Mouse (Mus musculus) cerebellum, postnatal 25 days (tissue): ENCODE data around the gene Crebl2.

Experiments used
- DNase-seq, 2 experiments: peaks; one replicate each; pipeline ENCODE4 v3.0.0; 2021; ENCODE audit warnings: mixed read lengths in 2 of 2

The Crebl2 gene

DNA sequence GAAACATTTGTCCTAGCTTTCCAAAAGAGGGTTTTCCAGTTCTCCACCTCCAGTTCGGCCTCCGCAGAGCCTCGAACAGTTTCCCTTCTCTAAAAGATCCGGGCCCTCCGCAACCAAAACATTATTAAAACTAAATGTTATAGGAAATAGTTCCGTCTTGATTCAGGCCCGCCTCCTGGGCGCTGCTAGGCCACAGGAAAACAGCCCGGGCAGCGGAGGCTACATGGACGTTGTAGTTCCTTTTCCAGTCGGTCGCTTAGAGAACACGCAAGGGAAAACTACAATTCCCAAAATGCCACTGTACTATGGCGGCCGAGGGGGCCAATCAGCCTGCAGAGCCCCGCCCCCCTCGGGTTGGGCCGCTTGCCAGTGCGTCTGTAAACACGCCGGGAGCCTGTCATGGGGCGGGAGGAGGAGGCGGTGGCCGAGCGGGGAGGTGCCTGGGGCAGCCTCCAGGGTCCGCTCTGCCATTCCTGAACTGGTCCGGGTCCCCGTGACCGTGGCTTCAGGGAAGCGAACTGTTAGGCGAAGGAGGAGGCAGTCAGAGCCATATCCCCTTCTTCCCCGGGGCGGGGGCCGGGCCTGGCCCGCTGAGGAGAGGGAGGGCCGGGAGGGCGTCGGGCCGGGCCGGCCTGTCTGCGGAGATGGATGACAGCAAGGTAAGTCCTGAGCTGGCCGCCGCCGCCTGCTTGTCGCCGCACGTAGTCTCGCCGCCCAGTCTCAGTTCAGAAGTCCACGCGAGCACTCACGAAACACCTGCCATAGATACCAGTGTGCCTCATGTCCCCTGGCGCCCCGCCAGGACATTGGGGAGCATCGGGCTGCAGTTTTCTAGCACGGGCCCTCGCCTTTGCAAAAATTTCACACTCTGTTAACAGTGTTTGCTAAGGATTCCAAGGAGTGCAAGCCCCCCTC lies at the start of gene Crebl2:
TSS of gene Crebl2 (plus strand) at position 369 of the 915 bp plus-strand sequence.
- peak; percentile 100 for DNase-seq

DNA sequence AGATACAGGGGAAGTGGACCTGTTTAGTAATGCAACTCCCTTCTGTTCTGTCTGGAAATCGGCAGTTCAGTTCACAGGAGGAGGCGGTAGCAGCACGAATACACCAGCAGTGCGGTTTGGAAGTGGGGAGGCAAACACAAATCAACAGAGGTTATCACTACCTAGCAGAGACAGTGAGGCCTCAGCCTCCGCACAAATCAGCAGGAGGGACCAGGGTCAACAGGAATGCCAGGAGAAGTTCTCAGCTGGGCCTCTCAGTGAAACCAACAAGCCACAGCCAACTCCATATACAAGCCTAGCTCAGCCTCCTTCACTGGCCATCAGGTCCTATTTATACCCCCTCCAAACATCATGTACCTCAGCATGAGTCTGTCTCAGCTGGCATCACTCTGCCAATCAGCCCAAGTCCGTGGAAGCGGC lies 48.5 kb upstream of the Crebl2 start:
- peak; percentile 42 to 55 for DNase-seq

DNA sequence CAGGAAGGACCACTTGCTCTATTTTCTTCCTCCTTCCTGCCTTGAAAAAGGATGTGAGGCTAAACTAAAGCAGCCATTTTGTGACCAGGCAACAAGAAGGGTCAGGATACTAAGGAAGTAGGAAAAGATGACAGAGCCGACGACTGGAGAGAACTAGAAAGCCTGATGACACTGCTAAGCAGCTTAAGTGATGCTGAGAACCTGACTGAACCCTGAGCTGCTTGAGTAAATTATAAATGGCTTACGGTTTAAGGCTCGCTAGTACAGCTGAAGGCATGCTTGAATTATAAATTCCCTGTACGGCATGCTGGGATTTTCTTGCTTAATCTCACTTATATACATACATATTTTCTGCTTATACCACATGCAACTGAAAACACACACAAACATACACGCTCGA lies 47.1 kb upstream of the Crebl2 start:
- no peak for DNase-seq

DNA sequence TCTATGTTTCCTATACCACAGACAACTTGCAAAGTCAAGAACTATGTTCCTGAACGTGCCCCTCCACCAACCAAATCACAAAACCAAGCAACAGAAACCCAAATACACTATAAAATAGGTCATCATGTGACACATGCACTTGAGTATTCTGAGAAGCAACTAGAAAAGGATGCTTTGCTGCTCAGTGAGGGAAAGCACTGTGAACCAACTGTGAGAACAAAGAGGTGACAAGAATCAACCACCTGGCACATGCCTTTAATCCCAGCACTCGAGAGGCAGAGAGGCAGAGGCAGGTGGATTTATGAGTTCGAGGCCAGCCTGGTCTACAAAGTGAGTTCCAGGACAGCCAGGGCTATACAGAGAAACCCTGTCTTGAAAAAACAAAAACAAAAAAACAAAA lies 43.5 kb upstream of the Crebl2 start:
- no peak for DNase-seq

DNA sequence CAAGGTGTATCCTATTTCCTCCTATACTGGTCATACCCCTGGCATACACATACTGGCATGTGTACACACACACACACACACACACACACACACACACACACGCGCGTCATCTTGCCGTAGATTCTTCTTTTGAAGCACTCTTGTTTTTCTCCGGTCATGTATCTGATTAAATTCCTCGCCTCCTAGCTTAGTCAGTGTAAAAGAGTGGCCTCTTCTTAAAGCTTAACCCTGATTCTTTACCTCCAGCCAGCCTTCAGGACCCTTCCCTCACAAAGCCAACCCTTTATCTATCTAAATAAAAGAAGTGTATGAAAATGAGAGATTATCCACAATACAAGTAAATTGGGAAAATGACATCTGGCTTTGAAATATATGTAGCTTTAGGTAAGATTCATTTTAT lies 40.9 kb upstream of the Crebl2 start:
- DNase-seq = no peak

DNA sequence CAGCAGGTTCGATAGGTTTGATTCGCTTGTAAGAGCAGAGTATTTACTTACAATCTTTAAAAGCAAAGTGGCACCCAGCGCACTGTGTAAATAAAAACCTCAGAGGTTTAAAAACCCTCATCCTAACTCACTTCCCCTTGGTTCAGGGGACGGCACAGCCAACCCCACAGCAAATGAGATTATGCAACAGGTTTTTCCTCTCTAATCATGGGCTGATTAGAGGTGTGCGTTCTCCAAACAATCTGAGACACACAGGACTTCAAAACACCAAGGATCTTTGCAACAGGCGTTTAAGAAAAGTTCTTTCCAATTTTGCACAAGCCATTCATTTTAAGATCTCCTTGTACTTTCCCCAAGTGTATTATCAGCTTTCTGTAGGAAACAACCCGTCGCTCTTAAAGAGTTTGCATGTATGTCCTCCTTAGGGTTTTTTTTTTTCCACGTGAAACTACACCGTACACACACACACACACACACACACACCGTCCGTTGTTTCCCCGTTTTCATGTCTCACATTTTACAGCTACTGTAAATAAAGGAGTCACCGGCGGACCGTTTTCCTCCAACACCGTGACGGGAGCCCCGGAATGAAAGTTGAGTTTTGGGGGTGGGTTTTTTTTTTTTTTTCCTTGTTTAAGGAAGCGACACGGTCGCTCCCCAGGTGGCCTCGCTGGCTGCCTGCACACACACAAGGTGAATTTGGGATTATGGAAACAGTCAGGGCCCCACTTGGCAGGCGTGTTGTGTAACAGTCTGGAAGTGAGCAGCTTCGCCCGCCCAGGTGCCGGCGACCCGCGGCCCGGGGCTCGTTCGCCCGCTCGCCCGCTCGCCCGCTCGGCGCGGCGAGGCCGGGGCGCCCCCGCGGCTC lies 38.5 kb upstream of the Crebl2 start:
- DNase-seq = peak; percentile 74 to 80

DNA sequence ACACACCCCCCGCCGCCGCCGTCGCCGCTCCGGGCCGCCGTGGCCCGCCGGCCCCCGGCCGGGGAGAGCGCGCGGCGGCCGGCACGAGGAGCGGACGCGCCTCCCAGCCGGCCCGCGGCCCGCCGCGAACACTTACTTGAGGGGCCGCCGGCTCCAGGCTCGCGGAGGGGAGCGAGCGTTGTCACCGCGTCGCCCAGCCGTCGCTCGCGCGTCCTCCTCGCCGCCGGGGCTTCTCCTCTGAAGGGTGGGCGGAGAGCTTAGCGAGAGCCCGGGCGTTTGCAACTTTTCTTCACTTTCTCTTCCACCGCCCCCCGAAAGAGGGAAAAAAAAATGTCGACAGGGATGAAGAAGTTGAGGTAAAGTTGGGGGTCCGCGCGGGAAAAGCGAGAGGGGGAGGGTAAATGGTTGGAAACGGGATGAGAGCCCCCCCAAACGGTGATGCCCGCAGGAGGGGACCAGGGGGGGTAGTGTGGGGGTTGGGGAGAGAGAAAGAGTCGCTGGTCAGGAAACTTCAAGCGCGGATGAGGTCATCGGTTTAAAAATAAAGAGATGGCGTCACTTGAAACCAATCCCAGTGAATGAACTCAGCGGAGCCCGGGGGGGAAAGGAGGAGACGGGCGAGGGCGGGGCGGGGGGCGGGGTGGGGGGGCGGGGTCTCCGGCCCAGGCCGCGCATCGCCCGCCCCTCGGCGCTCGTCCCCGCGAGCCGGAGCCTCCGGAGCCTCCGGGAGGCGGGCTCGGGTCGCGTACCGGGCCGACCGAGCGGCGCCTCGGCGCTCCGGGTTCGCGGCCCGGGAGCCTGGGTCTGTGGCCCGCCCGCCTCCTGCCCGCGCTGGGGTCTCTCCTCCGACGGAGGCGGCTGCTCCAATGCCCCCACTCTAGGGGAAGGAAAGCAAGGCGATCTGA lies 37.6 kb upstream of the Crebl2 start, which contains the start of gene Dusp16:
TSS of gene Dusp16 (minus strand) at position 485 of the 905 bp plus-strand sequence.
- peak; percentile 87 to 90 for DNase-seq

DNA sequence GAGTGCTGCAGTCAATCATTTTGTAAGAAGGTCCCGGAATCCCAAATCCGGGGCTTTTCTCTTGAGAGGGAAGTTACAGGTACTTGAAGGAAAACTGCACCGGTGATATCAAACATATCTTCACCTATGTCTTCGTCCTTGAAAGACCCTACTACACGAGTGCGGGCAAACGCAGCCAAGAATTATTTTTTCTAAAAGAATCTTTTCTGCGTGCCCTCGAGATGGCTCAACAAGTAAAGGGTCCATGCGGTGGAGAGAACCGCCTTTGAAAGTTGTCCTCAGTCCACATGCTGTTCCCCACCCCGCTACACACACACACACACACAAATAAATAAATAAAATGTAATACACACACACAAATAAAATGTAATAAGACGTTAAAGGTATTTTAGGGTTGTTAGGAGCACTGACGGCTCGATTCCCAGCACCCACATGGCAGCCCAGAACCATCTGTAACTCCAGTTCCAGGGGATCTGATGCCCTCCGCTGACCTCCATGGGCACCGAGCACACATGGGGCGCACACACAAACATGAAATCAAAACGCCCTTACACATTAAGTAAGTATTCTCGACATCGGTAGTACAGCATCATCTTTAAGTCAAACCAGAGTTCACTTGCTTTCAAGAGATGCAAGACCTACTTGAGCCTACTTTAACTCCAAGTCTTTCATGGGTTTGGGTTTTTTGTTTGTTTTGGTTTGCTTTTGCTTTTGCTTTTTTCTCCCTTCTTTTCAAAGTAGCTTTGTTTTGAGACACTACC lies 36.7 kb upstream of the Crebl2 start:
- DNase-seq = peak in 1 of 2 experiments; percentile 25

DNA sequence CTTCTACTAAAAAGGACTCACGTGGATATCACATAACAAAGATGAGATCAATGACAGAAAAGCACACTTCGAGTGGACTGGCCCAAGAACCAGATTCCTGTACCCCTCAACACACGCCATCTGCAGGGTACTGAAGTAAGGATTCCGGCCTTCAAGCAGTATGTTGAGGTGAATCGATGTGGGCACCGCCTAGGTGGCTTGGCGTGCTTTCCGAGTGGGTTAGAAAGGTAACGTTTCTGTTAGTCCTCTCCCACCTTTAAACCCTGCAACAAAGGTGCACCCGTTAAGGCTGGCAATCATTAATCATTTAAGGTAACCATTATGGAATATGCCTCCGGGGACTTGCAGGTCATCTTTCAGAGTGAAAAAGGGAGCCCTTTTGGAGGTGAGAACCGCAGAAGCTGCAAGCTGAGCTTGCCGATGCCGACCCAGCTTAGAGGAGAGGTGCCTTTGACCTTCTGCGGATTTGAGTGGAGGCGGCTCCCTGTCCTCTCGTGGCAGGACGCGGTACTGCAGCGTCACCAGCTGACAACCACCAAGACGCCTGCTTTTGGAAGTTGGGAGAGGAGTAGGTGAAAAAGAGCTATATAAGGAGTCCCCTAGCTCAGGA lies 35.9 kb upstream of the Crebl2 start:
- DNase-seq = peak; percentile 91 to 94

DNA sequence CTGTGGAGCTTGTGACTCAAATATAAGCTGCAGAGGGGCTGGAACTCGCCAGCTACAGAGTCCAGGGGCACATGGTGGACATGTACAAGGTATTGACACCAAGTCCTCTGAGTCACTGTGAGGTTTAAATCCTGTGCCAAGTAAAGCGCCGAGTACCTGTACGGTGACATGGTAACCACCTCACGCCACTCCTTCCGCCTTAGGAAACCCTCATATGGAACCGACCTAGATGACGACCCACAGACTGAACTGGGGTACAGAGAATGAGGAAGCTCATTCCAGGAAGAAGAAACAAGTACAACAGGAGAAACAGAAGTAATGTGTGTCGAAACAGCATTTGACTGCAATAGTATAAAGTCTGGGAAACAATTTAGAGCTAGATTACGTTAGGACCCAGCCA lies 33.7 kb upstream of the Crebl2 start:
- DNase-seq = no peak

DNA sequence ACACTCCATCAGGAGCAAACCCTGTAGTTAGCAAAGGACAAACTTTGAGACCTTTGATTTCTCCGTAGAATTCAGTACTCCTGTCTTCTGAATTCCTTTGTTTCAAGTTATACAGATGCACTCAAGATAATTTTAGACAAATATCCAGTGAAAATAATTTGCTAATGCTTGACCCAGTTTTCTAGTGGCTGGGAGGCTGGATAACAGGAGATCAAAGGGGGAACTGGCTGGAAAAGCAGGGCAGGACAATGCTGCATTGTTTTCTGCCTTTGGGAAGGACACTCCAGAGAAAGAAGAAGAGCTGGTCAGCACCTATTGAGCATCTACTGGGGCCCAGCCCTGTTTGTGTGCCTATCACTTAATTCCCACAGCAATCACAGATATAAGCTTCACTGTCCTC lies 28.5 kb upstream of the Crebl2 start:
- DNase-seq = no peak

DNA sequence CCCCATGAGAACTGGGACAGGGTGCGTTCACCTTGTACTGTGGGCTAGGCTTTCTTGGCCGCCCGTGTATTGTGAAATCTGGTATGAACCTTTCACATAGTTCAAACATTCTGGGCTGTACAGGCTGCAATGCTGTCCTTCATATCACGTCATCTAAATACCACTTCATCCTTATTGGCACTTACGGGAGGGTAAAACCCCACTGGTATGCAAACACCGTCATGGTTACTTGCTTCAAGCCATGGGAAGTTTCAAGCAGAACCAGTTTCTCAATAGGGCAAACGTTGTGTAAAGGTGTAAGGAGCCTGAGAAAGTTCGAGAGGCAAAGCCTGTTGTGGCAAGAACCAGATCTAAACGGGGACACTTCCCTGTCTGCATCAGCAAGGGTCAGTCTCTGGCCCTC lies 27.3 kb upstream of the Crebl2 start:
- DNase-seq = no peak

DNA sequence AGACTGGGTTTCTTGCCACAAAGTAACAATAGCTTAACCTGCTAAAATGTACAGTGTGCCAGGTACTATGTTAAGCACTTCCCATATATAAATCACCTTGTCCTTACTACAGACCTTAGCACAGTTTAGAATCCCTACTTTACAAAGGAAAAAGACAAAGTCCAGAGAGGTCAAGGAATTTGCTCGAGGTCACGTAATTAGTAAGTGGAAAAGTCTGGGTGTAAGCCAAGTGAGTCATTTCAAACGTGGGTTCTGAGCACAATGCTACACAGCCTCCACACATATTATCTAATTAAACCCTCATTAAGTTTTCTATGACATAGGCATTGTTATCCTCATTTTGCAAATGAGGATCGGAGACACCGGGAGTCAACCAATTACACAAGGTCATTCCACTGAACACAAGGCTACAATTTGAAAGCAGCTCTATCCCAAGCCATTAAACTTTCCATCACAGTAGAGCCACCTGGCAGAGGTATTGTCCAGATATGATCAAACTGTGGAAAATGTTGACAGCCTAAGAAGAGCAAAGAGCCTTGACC lies 25.1 kb upstream of the Crebl2 start:
- DNase-seq = no peak

DNA sequence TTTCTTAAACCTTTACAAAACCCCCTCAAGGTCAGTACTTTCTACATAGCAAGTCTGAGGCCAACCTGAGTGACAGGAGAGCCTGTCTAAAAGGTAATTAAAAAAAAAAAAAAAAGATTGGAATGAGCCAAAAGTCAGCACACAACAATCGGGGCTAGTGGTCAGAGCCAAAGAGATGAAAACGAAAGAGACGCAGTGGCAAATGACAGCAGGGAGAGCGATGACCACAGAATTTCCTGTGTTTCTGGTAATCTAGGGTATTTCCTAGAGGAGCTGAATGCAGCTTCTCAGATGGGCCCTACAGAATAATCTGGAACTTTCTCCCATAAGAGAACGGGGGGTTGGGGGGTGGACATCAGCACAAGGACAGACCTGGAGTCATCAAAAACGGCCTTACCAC lies 23.8 kb upstream of the Crebl2 start:
- no peak for DNase-seq

DNA sequence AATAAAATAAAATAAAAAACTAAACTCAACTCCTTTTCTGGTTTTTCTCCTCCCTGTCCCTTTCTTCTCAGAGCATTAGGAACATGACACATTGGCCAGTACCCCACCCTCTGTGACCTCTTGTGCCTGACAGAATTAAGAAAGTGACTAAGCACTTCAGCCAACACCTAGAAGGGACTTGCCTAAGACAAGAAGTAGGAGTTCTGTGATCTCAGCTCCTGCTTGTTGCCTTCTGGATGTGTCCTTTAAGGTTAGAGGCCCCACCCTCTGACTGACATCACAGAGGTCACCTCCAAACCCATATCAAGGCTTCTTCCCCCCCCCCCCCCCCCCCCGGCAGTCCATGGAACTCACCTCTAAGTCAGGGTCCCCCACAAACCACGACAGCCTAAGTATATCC lies 22.9 kb upstream of the Crebl2 start:
- DNase-seq = no peak

DNA sequence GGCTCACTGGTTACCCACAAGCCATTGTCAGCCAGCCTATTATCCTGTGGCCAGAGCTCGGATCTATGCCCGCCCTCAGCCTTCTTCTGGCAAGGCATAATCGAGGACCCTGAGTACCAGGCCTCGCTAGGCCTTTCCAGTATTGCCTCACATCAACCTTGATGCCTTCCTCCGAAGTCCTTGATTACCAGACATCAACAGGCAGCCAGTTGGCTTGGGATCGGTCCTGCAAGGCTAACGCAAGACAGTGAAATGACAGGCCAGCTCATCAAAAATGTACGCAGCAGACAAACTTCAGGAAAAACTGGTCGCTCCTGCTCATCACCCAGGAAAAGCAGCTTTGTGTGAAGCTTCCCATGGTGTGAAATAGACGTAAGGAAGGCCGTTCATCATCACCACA lies 22.2 kb upstream of the Crebl2 start:
- DNase-seq = no peak

DNA sequence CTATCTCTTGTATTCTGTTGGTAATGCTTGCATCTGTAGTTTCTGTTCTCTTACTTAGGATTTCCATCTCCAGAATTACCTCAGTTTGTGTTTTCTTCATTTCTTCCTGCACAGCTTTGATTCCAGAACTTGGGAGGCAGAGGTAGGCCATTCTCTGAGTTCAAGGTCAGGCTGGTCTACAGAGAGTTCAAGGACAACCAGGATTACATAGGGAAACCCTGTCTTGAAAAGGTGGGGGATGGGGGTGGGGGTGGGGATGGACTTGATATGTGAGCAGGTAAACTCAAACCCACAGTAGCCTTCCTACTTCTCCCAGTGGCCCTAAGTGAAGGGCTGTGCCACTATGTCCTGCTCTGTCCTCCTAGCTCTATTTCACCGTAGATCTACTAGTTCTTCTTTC lies 16.9 kb upstream of the Crebl2 start:
- DNase-seq = no peak

DNA sequence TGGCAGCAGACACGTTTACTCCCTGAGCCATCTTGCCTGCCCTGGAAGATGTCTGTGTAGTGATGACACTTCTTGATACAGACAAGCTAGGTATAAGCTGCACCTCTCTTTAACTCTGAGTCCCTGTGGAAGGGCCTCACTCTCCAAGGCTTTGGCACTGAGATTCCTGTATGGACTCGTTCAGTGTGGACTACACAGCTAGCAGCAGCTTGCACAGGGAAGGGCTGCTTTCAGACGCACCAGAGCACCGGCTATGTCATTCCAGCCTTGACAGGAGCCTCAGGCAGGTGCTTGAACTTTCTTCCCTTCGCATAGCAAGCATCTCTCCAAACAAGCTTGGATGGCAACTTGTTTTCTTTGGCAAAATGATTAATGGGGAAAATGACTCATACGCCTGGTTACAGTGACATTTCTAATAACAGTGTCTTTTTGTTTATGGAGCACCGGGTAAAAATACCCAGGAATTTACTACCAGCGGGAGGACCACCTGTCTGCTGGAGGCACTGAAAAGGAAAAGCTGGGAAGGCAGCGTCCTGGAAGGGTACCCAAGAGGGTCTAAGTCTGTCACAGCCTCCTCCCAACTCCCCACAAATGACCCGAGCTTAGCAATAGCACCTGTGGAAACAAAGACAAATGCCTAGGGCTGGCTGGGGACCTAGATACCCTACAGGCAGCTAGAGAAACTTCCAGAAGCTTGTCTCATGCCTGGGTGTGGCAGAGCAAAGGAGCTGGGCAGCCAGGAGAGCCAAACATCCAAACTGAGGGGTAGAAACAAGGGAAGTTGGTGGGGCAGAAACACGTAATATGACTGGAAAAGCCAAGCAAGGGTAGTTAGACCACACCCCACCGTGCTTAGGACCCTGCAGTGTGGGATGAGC lies 12.7 kb upstream of the Crebl2 start:
- DNase-seq = no peak

DNA sequence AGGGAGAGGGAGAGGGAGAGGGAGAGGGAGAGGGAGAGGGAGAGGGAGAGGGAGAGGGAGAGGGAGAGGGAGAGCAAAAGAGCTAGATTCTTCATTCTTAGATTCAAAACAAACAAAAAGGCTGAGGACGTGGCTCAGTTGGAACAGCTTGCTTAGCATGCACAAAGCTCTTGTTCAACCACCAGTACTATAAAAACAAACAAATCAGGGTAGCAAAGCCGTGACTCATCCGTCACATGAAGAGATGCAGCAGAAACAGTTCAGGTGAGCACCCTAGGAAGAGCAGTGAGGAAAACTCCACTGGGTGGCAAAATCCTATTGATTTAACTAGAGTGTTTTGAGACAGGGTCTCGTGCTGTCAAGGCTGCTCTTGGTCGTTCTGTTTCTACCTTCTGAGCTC lies 10.2 kb upstream of the Crebl2 start:
- DNase-seq = no peak

DNA sequence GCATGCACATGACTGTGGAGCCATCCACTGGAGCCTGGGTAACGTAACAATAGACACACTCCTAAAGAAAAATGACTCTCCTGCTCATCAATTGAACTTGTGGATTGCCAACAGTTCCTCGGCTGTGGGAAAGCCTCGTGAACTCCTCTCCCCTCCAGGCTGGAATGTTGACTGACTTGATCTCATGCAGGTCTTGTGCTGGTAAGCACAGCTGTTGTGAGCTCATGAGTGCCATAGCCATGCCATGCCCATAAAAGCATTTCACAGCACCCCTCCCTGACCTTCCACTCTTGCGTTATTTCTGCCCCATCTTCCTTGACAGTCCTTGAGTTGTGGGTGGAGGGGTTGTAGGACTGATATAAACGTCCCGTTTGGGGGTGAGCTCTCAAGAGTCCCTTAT lies 9.5 kb upstream of the Crebl2 start:
- no peak for DNase-seq
